In genomic region chr10:58559901-58560300, GRCm38 (mm10) we compare ENCODE assay signal across 8 mouse cellular contexts.
DNase-seq lines count a peak whose midpoint lies in the region; ATAC-seq and TF ChIP-seq lines count a peak whose summit lies in the region.

No protein-coding gene starts in this region.

- ATAC-seq in forebrain, embryonic 16.5 days, result peak; percentile 80
- peak; percentile 49 for ATAC-seq in kidney, embryonic 14.5 days (ENCODE audit: low FRiP score, low TSS enrichment)
- ATAC-seq in monocyte, adult 5-6 weeks (replicated peaks; ENCODE audit: insufficient number of reproducible peaks, low FRiP score, low TSS enrichment, poor library complexity, severe bottlenecking), result no peak

- no peaks in the 10 kb centered on the region for H3K36me3 ChIP-seq in forebrain, embryonic 16.5 days (ENCODE audit: control insufficient read depth, insufficient read depth)
- H3K36me3 ChIP-seq in kidney, embryonic 14.5 days (ENCODE audit: control insufficient read depth, insufficient read depth, low read length), result no peaks in the 10 kb centered on the region; the same call in 1 of the 2 replicates

- DNase-seq in thymus, postnatal 25 days, result peak; percentile 3
- DNase-seq in thymus, adult 18-20 months, result no peak
- peak; percentile 29 for DNase-seq in c-Kit-positive CD71-positive TER-119-positive erythroid progenitor cells, embryonic 14.5 days (ENCODE audit: low spot score)
- DNase-seq in lung, adult 2 months, result peak; percentile 24
- peak; percentile 53 for DNase-seq in retina, postnatal 7 days (ENCODE audit: low read depth, low spot score)

- H3K27ac ChIP-seq in forebrain, embryonic 16.5 days (ENCODE audit: low read length), result no peak overlapping the region
- no peak overlapping the region for H3K27ac ChIP-seq in kidney, embryonic 14.5 days (ENCODE audit: low read depth, low read length)

- H3K4me2 ChIP-seq in forebrain, embryonic 16.5 days (ENCODE audit: low read length), result no peak overlapping the region
- no peak overlapping the region for H3K4me2 ChIP-seq in kidney, embryonic 14.5 days (replicated peaks; ENCODE audit: low read depth, low read length)

- TF ChIP-seq CTCF in lung, adult 2 months (IDR thresholded peaks at IDR 0.05; ENCODE audit: insufficient read depth, low read length), result no peak

- TF ChIP-seq POLR2A in lung, adult 2 months (IDR thresholded peaks at IDR 0.05; ENCODE audit: borderline replicate concordance, extremely low read depth, low read depth, low read length), result no peak

- H3K9ac ChIP-seq in forebrain, embryonic 16.5 days (replicated peaks; ENCODE audit: low read depth, low read length), result peak overlapping the region; percentile 37; the same call in 1 of the 2 replicates
- H3K9ac ChIP-seq in kidney, embryonic 14.5 days (ENCODE audit: low read depth, low read length), result no peak overlapping the region

- 9% methylated on average over 3 of the region's 3 CpGs for WGBS in forebrain, embryonic 16.5 days
- WGBS in kidney, embryonic 14.5 days, result 24% methylated on average over 3 of the region's 3 CpGs
- 27% methylated on average over 3 of the region's 3 CpGs for WGBS in lung, adult 2 months

- no peaks in the 10 kb centered on the region for H3K9me3 ChIP-seq in forebrain, embryonic 16.5 days (ENCODE audit: control insufficient read depth, low read length)
- H3K9me3 ChIP-seq in kidney, embryonic 14.5 days (ENCODE audit: control insufficient read depth, low read length), result no peaks in the 10 kb centered on the region

- no peak overlapping the region for H3K4me3 ChIP-seq in forebrain, embryonic 16.5 days (replicated peaks; ENCODE audit: low read length)
- no peak overlapping the region for H3K4me3 ChIP-seq in kidney, embryonic 14.5 days (ENCODE audit: low read length)
- no peak overlapping the region for H3K4me3 ChIP-seq in lung, adult 2 months (replicated peaks; ENCODE audit: extremely low read depth, low read depth, low read length)

- H3K4me1 ChIP-seq in forebrain, embryonic 16.5 days (replicated peaks; ENCODE audit: control insufficient read depth, insufficient read depth, low read length), result no peaks in the 10 kb centered on the region
- H3K4me1 ChIP-seq in kidney, embryonic 14.5 days (ENCODE audit: control insufficient read depth, insufficient read depth, low read length), result no peaks in the 10 kb centered on the region
- H3K4me1 ChIP-seq in lung, adult 2 months (ENCODE audit: control insufficient read depth, insufficient read depth, low read length), result no peaks in the 10 kb centered on the region

- no peaks in the 10 kb centered on the region for H3K27me3 ChIP-seq in forebrain, embryonic 16.5 days (replicated peaks; ENCODE audit: control insufficient read depth, insufficient read depth, low read length)
- no peaks in the 10 kb centered on the region for H3K27me3 ChIP-seq in kidney, embryonic 14.5 days (ENCODE audit: control insufficient read depth, insufficient read depth, low read length)

Comparison
In these comparisons a context has a peak if more than half of its experiments do, and no peak if none do; other contexts are left out.
1. DNase-seq: peak in thymus, postnatal 25 days (single experiment), c-Kit-positive CD71-positive TER-119-positive erythroid progenitor cells, embryonic 14.5 days (single experiment), lung, adult 2 months (single experiment) and retina, postnatal 7 days (single experiment); none in thymus, adult 18-20 months (0 of 2).